Mouse (Mus musculus) liver, postnatal 0 days (tissue): Measurements from ENCODE around the gene Mtmr3. TPM values are rescaled to one million over a fixed set of nuclear protein-coding genes. Genes with fewer than 3 reads are reported as not detected.

Source experiments
- ATAC-seq: fragments of 200-750 bp; cut with Nextera tagmentation; 2 replicates; pipeline ENCODE4 v1.8.0; 2017; ENCODE audit warnings: mild to moderate bottlenecking, moderate library complexity
- DNase-seq: peaks from one replicate; pipeline ENCODE4 v3.0.0-alpha.2; 2016
- H3K27ac ChIP-seq: fragments of 300-500 bp; sonication (generic); 2 replicates; pipeline ENCODE4 v1.5.1; 2014; ENCODE audit warnings: antibody characterized with exemption, moderate library complexity, mild to moderate bottlenecking, low read depth
- H3K27me3 ChIP-seq: fragments of 300-500 bp; sonication (generic); 2 replicates; pipeline ENCODE4 v1.6.1; 2014; ENCODE audit warnings: low read length, control low read depth, mixed read lengths; ENCODE audit not compliant: insufficient read depth
- H3K36me3 ChIP-seq: fragments of 300-500 bp; sonication (generic); replicated peaks from 2 replicates; pipeline ENCODE4 v1.6.1; 2014; ENCODE audit warnings: mild to moderate bottlenecking, control low read depth, low read length, moderate library complexity, mixed read lengths; ENCODE audit not compliant: insufficient read depth
- H3K4me1 ChIP-seq: fragments of 300-500 bp; sonication (generic); 2 replicates; pipeline ENCODE4 v1.6.1; 2014; ENCODE audit warnings: antibody characterized with exemption, mild to moderate bottlenecking, control low read depth; ENCODE audit not compliant: insufficient read depth
- H3K4me2 ChIP-seq: fragments of 300-500 bp; sonication (generic); 2 replicates; pipeline ENCODE4 v1.6.1; 2014; ENCODE audit warnings: low read depth, mild to moderate bottlenecking, low read length, moderate library complexity, mixed read lengths
- H3K4me3 ChIP-seq: fragments of 300-500 bp; sonication (generic); 2 replicates; pipeline ENCODE4 v1.5.1; 2014; ENCODE audit warnings: low read depth, low read length
- H3K9ac ChIP-seq: fragments of 300-500 bp; sonication (generic); replicated peaks from 2 replicates; pipeline ENCODE4 v1.6.1; 2014; ENCODE audit warnings: mild to moderate bottlenecking, moderate library complexity
- H3K9me3 ChIP-seq: fragments of 300-500 bp; sonication (generic); 2 replicates; pipeline ENCODE4 v1.6.1; 2016; ENCODE audit warnings: mild to moderate bottlenecking, control low read depth, low read length, mixed read lengths
- CTCF ChIP-seq: sonication (generic); IDR thresholded peaks from 2 replicates; pipeline ENCODE4 v1.5.1; 2016; ENCODE audit warnings: antibody characterized with exemption, low read depth
- EP300 ChIP-seq: IDR thresholded peaks from 2 replicates; pipeline ENCODE4 v1.6.1; 2016; ENCODE audit warnings: antibody characterized with exemption, low read depth, mild to moderate bottlenecking
- WGBS: fragments of 180-500 bp; shearing (Covaris S2); extraction: QIAGEN DNeasy Blood & Tissue Kit; methylation state at CpG from one replicate; pipeline ENCODE4 v1.1.7; 2014; ENCODE audit not compliant: insufficient replicate concordance; 5-methylcytosine and 5-hydroxymethylcytosine counted together
- polyA plus RNA-seq: library from polyadenylated mRNA; unstranded; fragments of >200 nt; fragmentation: Nextera tagmentation; extraction: Ambion mirVana; gene quantifications from 2 replicates; pipeline ENCODE4 v1.2.1, GENCODE M21; 2015

Mtmr3 gene
- polyA plus RNA-seq, 1 experiment from 2014 or later: 11.2 TPM

DNA sequence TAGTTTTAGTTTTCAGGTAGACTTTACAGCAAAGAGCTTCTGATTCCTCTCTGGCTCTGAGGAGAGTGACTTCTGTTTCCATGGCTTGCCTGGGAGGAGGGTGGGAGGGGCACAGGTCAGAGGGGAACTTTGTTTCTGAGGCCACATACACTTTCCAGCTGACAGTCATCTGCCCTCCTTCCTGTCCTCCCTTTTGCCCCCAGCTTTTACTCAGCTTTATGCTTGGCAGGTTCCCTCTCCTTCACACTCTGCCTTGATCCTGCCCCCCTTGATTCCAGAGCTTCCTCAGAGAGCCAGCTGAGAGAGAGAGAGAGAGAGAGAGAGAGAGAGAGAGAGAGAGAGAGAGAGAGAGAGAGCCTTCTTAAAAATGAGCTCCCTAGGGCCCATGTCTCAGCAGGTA lies 123.4 kb downstream of the Mtmr3 start:
- TF ChIP-seq EP300 (no peak), CTCF (no peak)
- DNase-seq: no peak

DNA sequence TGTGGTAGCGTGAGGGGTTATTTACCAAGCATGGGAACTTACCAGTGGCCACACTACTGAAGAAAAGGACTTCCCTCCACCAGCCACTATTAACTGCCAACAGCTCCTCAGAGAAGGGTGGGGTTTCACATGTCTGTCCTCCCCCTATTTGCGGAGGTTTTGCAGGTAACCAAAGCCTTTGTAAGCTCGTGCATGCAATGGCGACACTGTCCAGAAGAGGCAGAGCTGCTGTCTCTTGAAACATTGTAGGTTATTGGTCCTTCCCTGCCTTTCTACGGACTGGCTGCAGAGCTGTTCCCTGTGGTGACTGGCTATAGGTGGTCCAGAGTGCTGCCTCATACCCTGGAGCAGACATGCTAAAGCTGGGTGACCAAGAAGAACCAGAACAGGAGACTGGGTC lies 125.6 kb downstream of the Mtmr3 start:
- H3K27ac ChIP-seq: no peak overlapping the region
- WGBS: 77% methylated on average over 5 of the region's 5 CpGs
- no peak for ATAC-seq
- no peaks in the 10 kb centered on the region for H3K27me3 ChIP-seq
- no peak overlapping the region for H3K4me2 ChIP-seq
- H3K9ac ChIP-seq: no peak overlapping the region
- H3K36me3 ChIP-seq: no peaks in the 10 kb centered on the region
- TF ChIP-seq EP300 (no peak), CTCF (no peak)
- no peaks in the 10 kb centered on the region for H3K4me1 ChIP-seq
- no peak for DNase-seq
- no peaks in the 10 kb centered on the region for H3K9me3 ChIP-seq
- H3K4me3 ChIP-seq: no peak overlapping the region

More for the DNA sequence above, 123.4 kb downstream of the Mtmr3 start:
- ATAC-seq: no peak
- H3K27me3 ChIP-seq: no peaks in the 10 kb centered on the region
- H3K9me3 ChIP-seq: no peaks in the 10 kb centered on the region
- H3K27ac ChIP-seq: no peak overlapping the region
- H3K4me2 ChIP-seq: no peak overlapping the region
- no peaks in the 10 kb centered on the region for H3K4me1 ChIP-seq
- no peak overlapping the region for H3K4me3 ChIP-seq
- no peak overlapping the region for H3K9ac ChIP-seq
- no peaks in the 10 kb centered on the region for H3K36me3 ChIP-seq

DNA sequence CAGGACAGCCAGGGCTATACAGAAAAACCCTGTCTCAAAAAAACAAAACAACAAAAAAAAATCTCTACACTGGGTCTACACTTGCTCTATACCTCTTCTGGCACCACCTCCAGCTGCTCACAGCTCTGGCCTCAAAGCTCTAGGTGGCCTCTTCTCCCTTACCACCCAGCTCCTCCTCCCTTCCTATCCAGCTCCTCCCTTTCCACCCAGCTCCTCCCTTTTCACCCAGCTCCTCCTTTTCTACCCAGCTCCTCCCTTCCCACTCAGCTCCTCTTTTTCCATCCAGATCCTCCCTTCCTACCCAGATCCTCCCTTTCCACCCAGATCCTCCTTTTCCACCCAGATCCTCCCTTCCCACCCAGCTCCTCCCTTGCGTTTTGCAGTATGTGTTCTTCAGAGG lies 127.2 kb downstream of the Mtmr3 start:
- 85% methylated on average over 1 of the region's 1 CpGs for WGBS
- no peak overlapping the region for H3K27ac ChIP-seq
- no peaks in the 10 kb centered on the region for H3K27me3 ChIP-seq
- ATAC-seq: no peak
- no peaks in the 10 kb centered on the region for H3K9me3 ChIP-seq
- H3K9ac ChIP-seq: no peak overlapping the region
- no peak for DNase-seq
- no peak overlapping the region for H3K4me2 ChIP-seq
- H3K36me3 ChIP-seq: no peaks in the 10 kb centered on the region
- no peaks in the 10 kb centered on the region for H3K4me1 ChIP-seq
- TF ChIP-seq EP300 (no peak), CTCF (no peak)
- H3K4me3 ChIP-seq: no peak overlapping the region

DNA sequence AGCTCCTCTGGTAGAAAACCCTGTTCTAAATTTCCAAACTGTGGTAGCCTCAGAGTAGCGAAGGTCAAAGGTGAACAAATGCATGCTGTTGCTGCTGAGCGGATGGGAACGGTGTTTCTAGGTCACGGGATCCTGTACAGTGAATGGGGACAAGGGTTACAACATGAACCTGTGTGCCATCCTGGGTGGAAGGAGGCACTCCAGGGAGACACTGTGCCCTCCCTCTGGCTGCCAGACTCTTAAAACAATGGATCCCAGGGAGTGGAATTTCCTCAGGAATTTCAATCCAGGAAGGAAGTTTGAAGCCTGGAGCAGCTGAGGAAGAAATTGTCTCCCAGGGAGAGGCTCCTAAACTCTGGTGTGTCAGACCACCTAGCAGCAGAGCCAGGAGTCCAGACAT lies 128.5 kb downstream of the Mtmr3 start:
- TF ChIP-seq CTCF: no peak
- TF ChIP-seq EP300: no peak
- 59% methylated on average over 4 of the region's 4 CpGs for WGBS
- ATAC-seq (peak; percentile 49), DNase-seq (no peak)
- Histone ChIP-seq H3K36me3 (no peaks in the 10 kb centered on the region), H3K4me3 (no peak overlapping the region), H3K4me2 (no peak overlapping the region), H3K27me3 (no peaks in the 10 kb centered on the region), H3K27ac (no peak overlapping the region), H3K9ac (no peak overlapping the region), H3K4me1 (no peaks in the 10 kb centered on the region), H3K9me3 (no peaks in the 10 kb centered on the region)

DNA sequence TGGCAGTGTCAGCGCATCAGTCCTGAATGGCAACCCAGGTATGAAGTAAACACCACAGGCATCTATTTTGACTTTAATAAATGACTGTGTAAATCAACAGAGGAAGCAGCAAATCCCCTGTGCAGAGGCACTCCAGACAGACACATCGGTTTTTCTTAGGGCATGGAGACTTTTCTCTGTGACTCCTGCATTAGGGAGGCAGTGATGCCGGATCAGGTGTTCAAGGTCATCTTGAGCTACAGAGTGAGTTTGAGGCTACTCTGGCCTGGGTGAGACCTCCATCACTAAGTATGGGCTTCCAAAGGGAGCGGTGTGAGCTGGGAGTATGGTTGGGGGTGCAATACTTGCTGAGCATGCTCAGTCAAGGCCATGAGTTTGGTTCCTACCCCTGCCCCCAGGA lies 130.0 kb downstream of the Mtmr3 start:
- Histone ChIP-seq H3K27ac (no peak overlapping the region), H3K36me3 (no peaks in the 10 kb centered on the region), H3K9me3 (no peaks in the 10 kb centered on the region), H3K4me3 (no peak overlapping the region), H3K9ac (no peak overlapping the region), H3K4me2 (no peak overlapping the region), H3K27me3 (no peaks in the 10 kb centered on the region), H3K4me1 (no peaks in the 10 kb centered on the region)
- ATAC-seq (no peak), DNase-seq (no peak)
- 82% methylated on average over 4 of the region's 4 CpGs for WGBS
- TF ChIP-seq EP300 (no peak), CTCF (no peak)

DNA sequence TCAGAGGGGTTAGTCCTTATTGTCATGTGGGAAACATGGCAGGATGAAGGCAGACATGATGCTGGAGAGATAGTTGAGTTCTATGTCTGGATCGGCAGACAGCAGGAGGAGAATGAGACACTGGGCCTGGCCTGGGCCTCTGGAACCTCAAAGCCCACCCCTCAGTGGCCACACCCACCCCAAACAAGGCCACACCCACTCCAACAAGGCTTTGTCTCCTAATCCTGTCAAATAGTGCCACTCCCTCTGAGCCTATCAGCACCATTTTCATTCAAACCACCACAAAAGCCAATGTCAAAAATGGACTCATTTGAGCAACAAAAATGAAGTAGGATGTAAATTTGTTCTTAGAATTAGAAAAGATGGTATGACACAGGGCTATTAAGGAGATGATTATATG lies 130.5 kb downstream of the Mtmr3 start:
- no peaks in the 10 kb centered on the region for H3K27me3 ChIP-seq
- H3K36me3 ChIP-seq: no peaks in the 10 kb centered on the region
- no peak overlapping the region for H3K27ac ChIP-seq
- 78% methylated on average over 1 of the region's 1 CpGs for WGBS
- DNase-seq: no peak
- H3K4me1 ChIP-seq: no peaks in the 10 kb centered on the region
- H3K4me3 ChIP-seq: no peak overlapping the region
- no peak for ATAC-seq
- H3K9ac ChIP-seq: no peak overlapping the region
- H3K9me3 ChIP-seq: no peaks in the 10 kb centered on the region
- no peak overlapping the region for H3K4me2 ChIP-seq
- TF ChIP-seq CTCF (no peak), EP300 (no peak)

DNA sequence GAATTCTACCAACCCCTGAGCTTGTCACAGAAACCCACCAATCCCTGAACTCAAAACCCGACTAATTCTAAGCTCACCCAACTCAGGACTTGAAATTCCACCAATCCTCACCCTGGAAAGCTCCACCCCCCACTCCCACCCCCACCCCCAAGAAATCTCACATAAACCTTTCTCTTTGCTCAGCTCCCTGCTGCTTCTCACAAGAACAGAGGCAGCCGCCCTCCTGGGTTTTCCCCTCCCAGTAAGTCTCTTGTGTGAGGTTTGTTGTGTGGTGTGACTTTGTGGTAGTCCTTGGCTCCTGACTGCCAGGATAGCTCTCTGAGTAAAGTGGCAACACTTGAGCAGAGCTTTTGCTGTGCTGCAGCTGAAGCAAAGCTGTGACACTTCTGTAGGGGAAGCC lies 131.8 kb downstream of the Mtmr3 start:
- no peak for TF ChIP-seq EP300
- no peak for TF ChIP-seq CTCF
- 51% methylated on average over 2 of the region's 2 CpGs for WGBS
- Histone ChIP-seq H3K27me3 (no peaks in the 10 kb centered on the region), H3K36me3 (no peaks in the 10 kb centered on the region), H3K9me3 (no peaks in the 10 kb centered on the region), H3K4me1 (no peaks in the 10 kb centered on the region), H3K4me3 (no peak overlapping the region), H3K27ac (no peak overlapping the region), H3K9ac (no peak overlapping the region), H3K4me2 (no peak overlapping the region)
- no peak for DNase-seq
- no peak for ATAC-seq
